Mouse (Mus musculus) gastrocnemius, adult 8-10 months (tissue): Measurements from ENCODE around the gene Fmo2. TPM values are rescaled to one million over a fixed set of nuclear protein-coding genes. Genes with fewer than 3 reads are reported as not detected.

Experiments used
- DNase-seq, 2 experiments: peaks; one replicate each; pipeline ENCODE4 v3.0.0; 2022; ENCODE audit warnings: low spot score in 2 of 2
- total RNA-seq, 4 experiments: library from RNA; stranded (reverse); gene quantifications; 2 replicates each; pipeline ENCODE4 v1.2.4; 2022

Fmo2 gene
- total RNA-seq, 4 experiments from 2014 or later = 5.9 to 16.7 (median 15.6) TPM

GRCm38 (mm10) chr1:162853812-162854482 is 44.6 kb downstream of the Fmo2 start:
- DNase-seq = no peak

DNA sequence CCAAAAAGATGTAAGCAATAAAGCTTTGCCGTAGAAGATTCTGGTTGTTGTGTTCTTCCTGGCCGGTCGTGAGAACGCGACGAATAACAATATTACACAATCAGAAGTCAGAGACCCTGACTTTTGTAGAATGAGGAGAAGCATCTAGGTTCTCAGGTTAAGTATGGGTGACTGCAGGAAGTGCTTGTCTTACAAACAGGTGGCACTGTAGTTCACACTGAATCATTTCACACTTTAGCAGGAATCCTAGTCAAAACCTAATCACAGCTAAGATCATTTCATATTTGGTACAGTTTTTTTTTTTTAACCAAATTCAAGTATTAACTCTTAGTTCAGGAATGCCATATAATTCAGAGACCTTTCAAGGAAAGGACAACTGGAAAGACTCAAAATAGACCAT is 51.0 kb downstream of the Fmo2 start:
- no peak for DNase-seq

GRCm38 (mm10) chr1:162840211-162840610 is 58.3 kb downstream of the Fmo2 start:
- DNase-seq = no peak

DNA sequence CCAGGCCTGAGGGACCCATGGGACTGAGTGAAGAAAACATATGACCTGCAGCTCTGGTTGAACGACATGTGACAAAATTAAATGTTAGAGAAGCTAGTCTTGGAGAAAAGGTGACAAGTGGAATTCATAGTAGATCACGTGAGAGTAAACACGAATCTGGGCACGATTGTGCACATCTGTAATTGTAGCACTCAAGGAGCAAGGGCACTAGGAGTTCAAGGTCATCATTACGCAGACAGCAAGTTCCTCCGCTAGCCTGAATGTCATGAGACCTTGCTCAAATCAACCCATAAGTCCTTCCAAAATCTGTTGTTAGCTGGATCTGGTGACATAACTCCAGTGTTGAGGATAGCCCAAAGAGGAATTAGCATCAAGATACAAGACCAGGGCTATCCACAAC is 59.5 kb downstream of the Fmo2 start:
- no peak for DNase-seq

DNA sequence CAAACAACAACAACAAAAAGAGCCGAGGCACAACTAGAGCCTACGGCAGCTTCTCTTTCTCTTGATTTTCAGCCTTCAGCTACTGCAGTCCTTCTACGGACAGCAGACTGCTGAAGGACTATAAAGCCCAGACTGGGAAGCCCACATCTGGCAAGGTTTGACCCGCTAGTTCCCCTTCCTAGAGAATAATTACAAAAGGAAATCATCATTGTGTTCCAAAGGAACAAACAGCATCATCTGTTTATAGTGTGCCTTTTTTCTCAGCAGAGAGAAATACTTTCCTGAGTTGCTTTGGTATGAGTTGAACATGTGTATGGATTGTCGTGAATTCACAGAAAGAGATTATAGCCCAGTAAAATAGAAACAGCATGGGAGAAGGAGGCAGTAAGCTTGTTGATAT is 64.2 kb downstream of the Fmo2 start:
- no peak for DNase-seq

DNA sequence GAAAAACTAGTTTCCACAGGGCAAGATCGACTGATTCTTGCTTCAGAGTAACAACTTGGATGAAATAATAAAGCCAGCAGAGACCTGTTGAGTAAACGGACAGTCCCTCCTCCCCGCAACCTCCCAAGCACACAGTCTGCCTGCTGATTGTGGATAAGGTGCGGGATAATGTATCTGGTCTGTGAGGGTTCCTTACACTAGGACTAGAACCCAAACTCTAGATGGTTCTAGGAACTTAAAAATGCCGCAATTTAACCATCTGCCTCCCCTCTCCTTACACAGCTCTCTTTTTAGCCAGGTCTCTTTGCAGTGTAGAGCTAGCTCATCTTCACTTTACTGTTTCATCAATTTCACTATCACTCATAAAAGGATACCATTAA is 66.0 kb downstream of the Fmo2 start:
- DNase-seq = no peak

- DNase-seq = no peak
These were observed 66.5 kb downstream of the Fmo2 start for GRCm38 (mm10) chr1:162831838-162832573.

Other genes starting within 250 kb of the Fmo2 start
- not detected for gene Myocos, start 240.5 kb downstream of the Fmo2 start, total RNA-seq
- gene Prrc2c, start 158.2 kb downstream of the Fmo2 start, total RNA-seq = 10 to 100 TPM; 43.7 to 48.2 (median 44.1) TPM
- under 1 TPM in 1 of 4 experiments, not detected in 3; 0.15 TPM for gene Fmo4, start 84.8 kb downstream of the Fmo2 start, total RNA-seq
- gene Fmo1, start 32.1 kb downstream of the Fmo2 start, total RNA-seq = 10 to 100 TPM in 3 of 4 experiments, 1 to 10 TPM in 1; 5.5 to 16.6 (median 11.4) TPM
- gene Fmo6, start 38.8 kb upstream of the Fmo2 start, total RNA-seq = not detected
- gene Fmo3, start 85.8 kb upstream of the Fmo2 start, total RNA-seq = not detected
- gene Mroh9, start 186.9 kb upstream of the Fmo2 start, total RNA-seq = not detected